Mouse (Mus musculus): ENCODE measurements around the gene Cryba2.

The Cryba2 gene

DNA sequence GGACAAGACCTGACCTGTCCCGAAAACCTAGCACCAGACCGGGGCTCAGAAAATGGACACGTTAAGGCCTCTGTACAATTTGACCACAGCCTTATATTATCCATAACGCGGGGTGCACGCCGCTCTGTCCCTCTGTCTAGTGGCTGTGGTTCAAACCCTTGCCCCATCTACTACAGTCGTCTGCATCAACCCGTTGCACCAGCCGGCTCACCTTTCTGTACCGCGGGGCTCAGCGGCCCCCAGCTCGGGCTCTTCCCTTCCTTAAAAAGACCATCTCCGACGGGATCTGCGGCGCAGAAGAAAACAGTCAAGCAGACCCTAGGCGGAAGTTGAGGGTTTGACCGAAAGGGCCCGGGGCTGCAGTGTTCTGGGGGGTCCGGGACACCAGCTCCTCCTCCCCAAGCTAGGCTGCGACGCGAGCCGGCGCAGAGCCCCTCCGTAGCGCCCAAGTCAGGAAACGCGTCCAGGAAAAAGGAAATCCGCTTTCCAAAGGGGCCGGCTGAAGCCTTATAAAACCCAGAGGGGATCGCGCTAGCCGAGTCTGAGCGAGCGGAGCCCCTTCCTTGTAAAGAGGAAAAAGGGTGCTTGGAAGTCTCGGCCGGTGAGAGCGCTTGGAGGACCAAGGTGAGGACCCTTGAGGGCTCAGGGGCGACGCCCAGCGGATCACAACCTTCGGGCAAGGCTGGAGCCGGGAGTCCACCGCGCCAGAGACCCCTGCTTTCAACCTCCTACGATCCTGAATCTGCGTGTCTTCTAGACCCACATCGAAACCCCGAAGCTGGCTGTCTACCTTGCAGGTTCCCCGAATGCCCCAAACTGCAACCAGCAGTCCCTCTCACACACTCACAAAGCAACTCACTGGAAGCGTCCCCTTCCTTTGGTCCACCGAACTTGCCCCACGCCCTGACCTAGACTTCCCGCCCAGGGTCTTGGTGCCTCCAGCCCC, 8.5 kb downstream of the Cryba2 start:
- in situ Hi-C loops (cut with MboI, MseI) = no loop called here

DNA sequence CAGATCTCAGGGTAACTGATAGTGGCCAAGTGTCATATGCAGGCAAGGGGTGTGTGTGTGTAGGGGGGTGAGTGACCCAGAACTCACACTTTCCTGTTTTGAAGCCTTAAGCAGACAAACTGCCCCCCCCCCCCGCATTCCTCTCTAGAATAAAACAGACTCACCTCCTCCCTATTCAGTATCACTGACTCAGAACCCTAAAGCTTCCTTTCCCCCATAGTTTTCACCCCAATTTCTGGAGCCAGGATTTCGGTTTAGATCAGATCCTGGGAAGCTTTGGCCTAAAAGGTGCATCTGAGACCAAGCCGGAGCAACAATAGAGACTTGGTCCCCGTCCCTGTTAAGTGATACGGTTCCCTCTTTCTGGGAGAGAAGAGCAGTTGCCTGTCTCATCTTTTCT, 9.5 kb downstream of the Cryba2 start:
- in situ Hi-C loops (cut with MboI, MseI) = no loop called here

DNA sequence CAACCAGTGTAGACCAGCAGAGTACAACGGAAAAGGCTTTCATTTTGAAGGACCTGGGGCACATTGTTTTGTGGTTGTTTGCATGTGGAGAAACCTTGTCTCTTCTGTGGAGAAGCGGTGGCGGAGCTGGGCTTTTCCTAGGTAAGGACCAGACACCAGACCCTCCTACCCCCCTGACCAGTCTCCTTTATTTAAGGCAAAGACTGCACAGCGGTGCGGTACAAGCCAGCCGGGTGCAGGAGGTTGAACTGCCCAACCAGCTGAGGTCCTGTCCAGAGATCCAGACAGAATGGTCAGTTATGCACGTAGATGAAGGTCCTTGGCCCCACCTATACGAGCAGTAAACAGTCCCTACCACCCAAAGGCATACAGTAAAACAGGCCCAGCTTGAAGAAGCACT, 10.1 kb downstream of the Cryba2 start:
- in situ Hi-C loops (cut with MboI, MseI) = no loop called here

DNA sequence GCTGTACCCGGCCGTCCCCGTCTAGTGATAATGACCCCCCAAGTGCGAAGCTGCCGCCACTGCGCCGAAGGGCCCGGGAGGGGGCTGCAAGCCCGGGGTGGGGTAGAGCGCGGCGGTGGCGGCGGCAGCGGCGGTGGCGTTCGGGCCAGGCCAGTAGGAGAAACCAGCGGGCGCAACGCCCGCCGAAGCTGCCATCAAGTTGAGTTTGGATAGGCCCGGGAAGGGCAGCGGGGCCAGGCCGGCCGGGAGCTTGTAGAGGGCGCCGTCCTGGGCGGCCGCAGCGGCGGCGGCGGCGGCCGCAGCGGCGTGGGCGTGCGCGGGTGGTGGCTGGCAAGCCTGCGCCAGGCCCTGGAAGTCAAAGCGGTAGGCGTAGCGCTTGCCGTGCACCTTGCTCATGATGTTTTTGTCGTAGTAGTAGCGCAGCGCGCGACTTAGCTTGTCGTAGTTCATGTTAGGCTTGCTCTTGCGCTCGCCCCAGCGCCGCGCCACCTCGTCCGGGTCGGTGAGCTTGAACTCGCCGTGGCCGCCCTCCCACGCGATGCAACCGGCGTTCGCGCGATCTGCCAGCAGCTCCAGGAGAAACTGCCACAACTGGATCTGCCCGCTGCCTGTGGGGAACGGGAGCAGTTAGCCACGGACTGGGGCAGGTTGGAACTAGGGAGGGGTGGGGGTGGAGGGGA, 10.7 kb downstream of the Cryba2 start:
- in situ Hi-C loops (cut with MboI, MseI) = no loop called here

DNA sequence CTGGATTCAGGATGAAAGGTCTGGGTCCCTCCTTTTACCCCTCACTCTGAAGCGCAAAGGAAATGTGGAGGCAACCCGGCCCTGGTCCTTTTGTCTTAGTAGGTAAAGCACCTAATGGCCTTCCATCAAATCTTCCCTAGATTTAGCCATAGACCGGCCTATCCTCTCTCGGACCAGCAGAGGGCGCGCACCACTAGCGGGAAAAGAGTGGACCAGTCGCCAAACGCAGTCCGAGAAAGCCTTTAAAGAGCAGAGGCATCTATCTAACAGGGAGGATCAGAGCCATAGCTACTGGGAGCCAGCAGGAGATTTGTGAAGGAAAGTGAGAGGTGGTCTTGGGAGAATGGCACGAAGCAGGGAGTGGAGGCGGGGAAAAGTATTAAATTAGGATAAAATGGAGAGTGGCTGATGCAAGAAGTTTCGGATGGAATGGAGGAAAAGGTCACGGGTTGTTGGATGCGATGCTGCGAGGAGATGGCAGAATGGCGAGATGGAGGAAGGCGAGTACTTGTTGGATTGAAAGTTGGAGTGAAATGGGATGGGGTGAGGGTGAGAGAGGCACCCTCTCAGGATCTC, 12.1 kb downstream of the Cryba2 start:
- in situ Hi-C loops (cut with MboI, MseI) = no loop called here

DNA sequence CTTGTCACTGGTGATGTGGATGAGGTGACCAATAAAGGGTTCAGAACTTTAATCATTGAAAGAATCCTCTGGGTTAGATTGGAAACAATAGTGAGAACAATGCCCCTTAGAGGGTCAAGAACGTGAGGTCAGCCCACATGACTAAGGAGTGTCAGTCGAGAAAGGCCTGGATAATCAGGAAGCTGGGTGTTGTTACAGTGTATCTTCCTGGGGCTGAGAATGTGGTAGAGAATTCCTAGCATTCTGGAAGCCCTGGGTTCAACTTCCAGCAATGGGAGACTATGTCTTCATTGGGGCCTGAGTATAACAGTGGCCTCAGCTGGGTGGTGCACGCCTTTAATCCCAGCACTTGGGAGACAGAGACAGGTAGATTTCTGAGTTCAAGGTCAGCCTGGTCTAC, 15.7 kb downstream of the Cryba2 start:
- in situ Hi-C loops (cut with MboI, MseI) = no loop called here

DNA sequence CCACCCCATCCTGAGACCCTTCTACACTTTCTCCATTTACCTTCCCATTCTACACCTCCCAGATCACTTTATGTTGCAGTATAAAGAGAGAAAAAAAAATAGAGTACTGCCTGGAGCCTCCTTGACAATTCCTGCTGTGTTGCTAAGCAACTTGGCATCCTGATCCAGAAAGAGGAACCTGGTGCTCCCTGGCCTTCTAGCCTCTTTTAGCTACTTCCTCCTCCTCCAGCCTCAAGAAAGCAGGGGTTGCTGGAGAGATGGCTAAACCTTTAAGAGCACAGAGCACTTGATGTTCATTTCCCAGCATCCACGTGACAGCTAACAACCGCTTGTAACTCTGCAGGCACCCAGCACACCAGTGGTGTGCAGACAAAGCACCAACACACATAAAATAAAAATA, 20.7 kb downstream of the Cryba2 start:
- in situ Hi-C loops (cut with MboI, MseI) = no loop called here

DNA sequence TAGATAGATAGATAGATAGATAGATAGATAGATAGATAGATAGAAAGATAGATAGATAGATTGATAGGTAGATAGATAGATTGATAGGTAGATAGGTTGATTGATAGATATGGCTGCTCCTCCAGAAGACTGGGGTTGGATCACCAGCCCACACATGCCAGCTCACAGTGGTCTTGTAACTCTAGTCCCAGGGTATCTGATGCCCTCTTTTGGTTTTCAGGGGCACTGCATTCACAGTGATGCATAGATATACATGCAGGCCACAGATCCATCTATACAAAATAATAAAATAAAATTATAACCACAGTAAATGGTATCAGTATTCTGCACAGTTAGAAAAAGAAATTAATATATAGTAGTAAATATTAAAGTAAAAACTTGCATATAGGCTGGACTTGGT, 31.2 kb downstream of the Cryba2 start:
- in situ Hi-C loops (cut with MboI, MseI) = loop anchor here in 1 of 2 experiments (10.0 kb wide), 1 partner anchor 663 kb away; the partner anchor contains the start of gene Stk11ip

DNA sequence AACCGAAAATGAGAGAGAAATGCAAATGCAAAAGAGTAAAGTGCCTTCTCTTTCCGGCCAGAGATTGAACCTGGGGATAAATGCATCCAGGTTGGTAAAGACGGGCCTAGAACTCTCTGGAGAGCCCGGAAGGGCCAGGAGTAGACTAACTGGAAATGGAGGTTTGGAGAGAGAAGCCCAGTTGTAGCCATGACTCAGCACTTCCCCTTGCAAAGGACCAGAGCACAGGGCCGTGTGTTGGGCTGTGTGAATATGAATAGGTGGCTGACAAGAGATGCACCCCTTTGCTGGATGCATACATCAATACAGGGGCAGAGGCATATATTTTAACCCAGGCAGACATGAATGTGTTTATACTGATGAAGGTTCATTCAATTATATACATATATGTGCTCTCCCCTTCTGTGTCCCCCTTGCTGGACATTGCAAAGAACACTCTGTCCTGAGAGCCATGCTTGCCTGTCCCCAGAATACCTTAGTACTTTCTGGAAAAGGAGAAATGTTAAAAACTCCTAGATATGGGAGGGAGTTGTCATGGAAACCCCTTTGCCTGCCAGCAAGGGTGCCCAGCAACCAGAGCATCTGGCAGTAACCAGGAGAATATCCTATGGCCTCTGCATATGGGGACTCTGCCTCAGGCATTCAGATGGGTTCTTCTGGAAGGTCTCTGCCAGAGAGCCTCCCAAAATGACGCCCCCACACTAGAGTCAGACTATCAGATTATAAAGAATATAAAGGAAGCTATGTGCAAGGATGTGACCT, 33.5 kb downstream of the Cryba2 start:
- in situ Hi-C loops (cut with MboI, MseI) = loop anchor here in 1 of 2 experiments (10.0 kb wide), 1 partner anchor 265 kb away; the partner anchor contains the start of gene Nhej1

DNA sequence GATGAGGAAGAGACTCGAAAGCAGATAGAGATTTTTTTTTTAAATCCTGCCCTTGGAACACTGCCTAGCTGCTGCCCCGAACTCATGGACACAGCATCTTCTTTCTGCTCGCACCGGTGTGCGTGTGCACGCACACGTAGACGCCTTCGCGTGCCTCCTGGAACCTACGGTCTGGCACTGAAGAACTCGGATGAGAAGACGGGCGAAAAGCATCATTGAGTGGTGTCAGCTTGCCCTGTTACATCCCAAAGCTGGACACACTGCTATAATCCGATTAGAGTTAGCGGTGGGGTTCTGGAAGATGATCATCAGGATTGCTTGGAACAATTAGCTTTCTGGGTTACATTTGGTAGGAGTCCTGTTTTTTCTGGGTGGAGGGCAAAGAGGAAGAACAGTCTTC, 34.1 kb downstream of the Cryba2 start:
- in situ Hi-C loops (cut with MboI, MseI) = loop anchor here in 1 of 2 experiments (10.0 kb wide), 1 partner anchor 266 kb away; the partner anchor contains the start of gene Nhej1

DNA sequence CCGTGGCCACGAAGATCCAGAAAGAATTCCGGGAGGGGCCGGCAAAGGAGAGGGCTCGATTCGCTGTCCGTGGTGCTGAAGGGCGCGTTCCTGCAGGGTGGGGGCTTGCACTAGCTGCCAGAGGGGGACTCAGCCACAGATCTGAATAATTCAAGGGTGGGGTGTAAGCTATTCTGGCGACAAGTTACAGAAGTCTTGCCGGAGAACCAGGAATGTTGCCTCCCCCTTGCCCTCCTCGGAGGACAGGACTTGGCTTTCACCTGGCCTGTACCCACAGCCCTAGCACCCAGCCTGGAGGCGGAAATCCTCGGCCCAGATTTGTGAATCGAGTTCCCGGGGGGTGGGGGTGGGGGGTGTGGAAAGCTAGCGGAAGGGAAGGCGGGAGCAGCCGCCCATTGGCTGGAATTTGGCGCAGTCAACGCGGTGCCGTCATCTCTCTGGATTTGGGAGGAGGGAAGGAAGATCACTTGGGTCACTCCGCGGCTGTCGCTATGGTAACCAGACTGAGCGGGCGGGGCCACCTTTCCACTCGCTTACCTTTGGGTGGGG, 34.7 kb downstream of the Cryba2 start:
- in situ Hi-C loops (cut with MboI, MseI) = loop anchor here in 1 of 2 experiments (10.0 kb wide), 1 partner anchor 267 kb away; the partner anchor contains the start of gene Nhej1

DNA sequence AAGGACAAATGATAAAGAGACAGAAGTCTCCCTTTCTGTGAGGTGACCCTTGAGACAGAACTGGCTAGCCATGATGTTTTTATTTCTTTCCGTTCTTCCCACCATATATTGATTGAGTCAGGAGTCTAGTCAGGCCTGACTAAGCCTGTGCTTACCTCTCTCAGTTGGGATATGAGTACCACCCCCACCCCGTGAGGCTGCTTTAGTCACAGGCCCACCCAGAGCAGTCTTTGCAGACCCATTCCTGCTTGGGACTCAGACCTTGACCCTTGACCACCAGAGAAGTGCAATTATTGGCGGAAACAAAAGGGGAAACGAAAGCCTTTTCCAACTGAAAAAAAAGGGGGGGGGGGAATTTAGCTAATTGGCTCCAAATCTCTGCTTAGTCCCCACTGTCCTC, 35.3 kb downstream of the Cryba2 start:
- in situ Hi-C loops (cut with MboI, MseI) = loop anchor here in 1 of 2 experiments (10.0 kb wide), 1 partner anchor 267 kb away; the partner anchor contains the start of gene Nhej1

DNA sequence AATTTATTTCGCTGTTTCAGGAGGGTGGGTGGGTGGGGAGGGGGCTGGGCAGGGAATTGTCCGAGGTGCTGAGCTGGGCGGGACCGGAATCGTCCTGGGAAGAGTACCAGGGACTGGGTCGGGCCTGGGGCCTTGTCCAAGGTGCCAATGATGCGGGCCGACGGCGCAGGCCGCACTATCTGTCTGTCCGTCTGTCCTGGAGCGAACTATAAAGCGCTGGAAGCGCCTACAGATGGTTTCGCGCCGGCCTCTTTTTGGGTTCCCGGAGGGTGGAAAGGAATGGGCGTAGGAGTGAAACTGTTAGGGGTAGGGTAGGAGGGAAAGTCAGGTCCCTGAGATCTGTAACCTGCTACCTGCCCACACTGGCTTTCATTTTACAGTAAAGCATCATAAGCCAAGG, 35.7 kb downstream of the Cryba2 start:
- in situ Hi-C loops (cut with MboI, MseI) = loop anchor here in 1 of 2 experiments (10.0 kb wide), 1 partner anchor 268 kb away; the partner anchor contains the start of gene Nhej1

DNA sequence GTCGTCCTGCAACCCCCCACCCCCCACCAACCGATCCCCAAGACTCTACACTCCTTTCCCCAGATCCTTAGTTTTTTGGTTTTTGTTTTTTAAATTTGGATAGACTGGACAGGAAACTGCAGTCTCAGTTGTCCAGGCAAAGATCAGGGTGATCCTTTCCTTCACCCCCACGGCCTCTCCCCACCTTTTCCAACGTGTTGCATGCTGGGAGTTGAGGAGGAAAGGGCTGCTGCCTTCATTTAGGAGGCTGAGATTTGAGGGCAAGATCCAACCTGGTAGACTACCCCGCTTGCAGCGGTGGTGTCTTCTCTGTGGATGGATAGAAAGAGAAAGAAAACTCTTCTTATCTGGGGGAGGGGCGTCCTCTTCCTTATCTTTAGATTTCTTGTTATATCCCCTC, 36.2 kb downstream of the Cryba2 start:
- in situ Hi-C loops (cut with MboI, MseI) = loop anchor here in 1 of 2 experiments (10.0 kb wide), 1 partner anchor 268 kb away; the partner anchor contains the start of gene Nhej1

DNA sequence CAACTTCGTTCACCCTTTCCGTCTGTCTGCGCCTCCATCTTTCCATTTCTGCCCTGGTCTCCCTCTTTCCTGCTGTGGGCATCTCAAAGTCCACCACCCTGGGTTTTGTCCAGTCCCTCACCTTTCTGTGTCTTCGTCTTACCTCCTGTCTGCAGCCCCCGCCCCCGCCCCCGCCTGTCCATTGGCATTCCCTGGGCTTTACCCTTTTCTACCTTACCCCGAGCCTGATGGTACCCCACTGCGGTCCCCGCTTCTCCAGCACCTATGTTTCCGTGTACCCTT, 36.6 kb downstream of the Cryba2 start:
- in situ Hi-C loops (cut with MboI, MseI) = loop anchor here in 1 of 2 experiments (10.0 kb wide), 1 partner anchor 268 kb away; the partner anchor contains the start of gene Nhej1

DNA sequence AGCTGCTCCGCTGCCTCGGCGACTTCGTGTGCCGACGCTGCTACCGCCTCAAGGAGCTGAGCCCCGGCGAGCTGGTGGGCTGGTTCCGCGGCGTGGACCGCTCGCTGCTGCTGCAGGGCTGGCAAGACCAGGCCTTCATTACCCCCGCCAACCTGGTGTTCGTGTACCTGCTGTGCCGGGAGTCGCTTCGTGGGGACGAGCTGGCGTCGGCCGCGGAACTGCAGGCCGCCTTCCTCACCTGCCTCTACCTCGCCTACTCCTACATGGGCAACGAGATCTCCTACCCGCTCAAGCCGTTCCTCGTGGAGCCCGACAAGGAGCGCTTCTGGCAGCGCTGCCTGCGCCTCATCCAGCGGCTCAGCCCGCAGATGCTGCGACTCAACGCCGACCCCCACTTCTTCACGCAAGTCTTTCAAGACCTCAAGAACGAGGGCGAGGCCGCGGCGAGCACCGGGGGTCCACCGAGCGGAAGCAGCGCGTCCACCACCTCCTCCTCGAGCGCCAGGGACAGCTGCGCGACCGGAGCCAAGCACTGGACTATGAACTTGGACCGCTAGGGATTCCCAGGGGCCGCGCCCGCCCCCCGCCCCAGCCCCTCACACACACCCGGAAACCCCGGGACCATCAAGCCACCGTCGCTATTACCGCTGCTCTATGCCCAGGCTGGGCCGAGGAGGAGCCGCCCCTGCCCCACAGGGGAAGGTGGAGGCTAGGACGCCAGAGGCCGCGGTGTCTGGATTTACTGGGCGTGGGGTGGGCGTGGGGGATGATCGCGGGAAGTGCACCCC, 37.1 kb downstream of the Cryba2 start:
- in situ Hi-C loops (cut with MboI, MseI) = loop anchor here in 1 of 2 experiments (10.0 kb wide), 1 partner anchor 269 kb away; the partner anchor contains the start of gene Nhej1

DNA sequence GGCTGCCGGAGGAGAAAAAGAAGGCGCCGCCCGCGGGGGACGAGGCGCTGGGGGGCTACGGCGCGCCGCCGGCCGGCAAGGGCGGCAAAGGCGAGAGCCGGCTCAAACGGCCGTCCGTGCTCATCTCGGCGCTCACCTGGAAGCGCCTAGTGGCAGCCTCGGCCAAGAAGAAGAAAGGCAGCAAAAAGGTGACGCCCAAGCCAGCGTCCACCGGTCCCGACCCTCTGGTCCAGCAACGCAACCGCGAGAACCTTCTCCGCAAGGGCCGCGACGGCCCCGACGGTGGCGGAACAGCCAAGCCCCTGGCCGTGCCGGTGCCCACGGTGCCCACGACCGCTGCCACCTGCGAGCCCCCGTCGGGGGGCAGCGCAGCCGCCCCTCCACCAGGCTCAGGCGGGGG, 37.8 kb downstream of the Cryba2 start:
- in situ Hi-C loops (cut with MboI, MseI) = loop anchor here in 1 of 2 experiments (10.0 kb wide), 1 partner anchor 270 kb away; the partner anchor contains the start of gene Nhej1

DNA sequence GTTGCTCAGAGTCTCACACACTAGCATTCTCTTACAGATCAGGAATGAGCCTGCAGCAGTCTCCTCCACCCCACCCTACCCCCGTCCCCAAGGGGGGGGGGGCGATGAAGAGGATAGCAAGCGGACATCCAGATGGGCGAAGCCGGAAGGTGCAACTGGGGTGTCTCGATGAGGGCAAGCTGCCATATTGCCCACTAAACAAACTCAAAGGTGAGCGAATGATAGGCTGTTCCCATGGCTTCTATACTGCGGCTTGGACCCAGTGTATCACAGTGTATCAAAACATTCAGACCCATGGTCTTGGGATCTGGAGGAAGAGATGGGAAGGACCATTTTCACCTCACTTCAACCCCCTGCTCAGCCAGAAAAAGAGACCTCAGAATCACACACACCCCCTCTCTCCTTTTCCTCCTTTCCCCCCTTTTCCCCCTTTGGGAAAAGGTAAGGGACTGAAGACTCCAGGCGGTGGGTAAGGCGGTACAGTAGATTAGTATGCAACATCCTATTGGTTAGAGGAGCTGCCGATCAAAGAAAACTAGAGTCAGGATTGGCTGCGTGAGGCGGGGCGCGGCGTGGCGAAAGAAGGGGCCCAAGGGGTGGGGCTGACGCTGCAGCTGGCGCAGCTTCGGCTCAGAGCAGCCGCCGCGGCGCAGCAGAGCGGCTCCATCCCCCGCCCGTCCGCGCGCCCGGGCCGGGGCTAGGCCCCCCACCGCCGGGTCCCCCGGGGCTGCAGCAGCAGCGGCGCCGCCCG, 38.5 kb downstream of the Cryba2 start, which contains the start of gene Cdk5r2:
Gene Cdk5r2, plus strand, starts transcription at position 629 of the 751 bp plus-strand sequence.
- in situ Hi-C loops (cut with MboI, MseI) = loop anchor here in 1 of 2 experiments (10.0 kb wide), 1 partner anchor 270 kb away; the partner anchor contains the start of gene Nhej1

Data from T-helper 17 cell (primary cell).